Mouse (Mus musculus) C2C12 (cell line): Measurements from ENCODE around the gene Tnrc6c. TPM values are rescaled to one million over a fixed set of nuclear protein-coding genes. Genes with fewer than 3 reads are reported as not detected.

Experiments used
- H3K27me3 ChIP-seq: one replicate; pipeline ENCODE4 v1.6.1; 2011; ENCODE audit not compliant: control insufficient read depth, insufficient read depth, insufficient read length
- H3K36me3 ChIP-seq: one replicate; pipeline ENCODE4 v1.6.1; 2011; ENCODE audit not compliant: control insufficient read depth, insufficient read depth
- H3K4me3 ChIP-seq: one replicate; pipeline ENCODE4 v1.5.1; 2011; ENCODE audit warnings: mild to moderate bottlenecking, control low read depth; ENCODE audit not compliant: poor library complexity, insufficient read depth, severe bottlenecking
- H3K79me2 ChIP-seq: one replicate; pipeline ENCODE4 v1.6.1; 2011; ENCODE audit not compliant: control insufficient read depth, insufficient read depth
- H3K79me3 ChIP-seq: one replicate; pipeline ENCODE4 v1.6.1; 2011; ENCODE audit warnings: low read depth, control low read depth
- H3ac ChIP-seq: one replicate; pipeline ENCODE3; 2011; ENCODE audit warnings: low read depth; ENCODE audit not compliant: control insufficient read depth, insufficient read length
- CEBPB ChIP-seq: IDR thresholded peaks from one replicate; pipeline ENCODE4 v1.6.1; 2011; ENCODE audit warnings: low read depth, mild to moderate bottlenecking, control low read depth, moderate library complexity
- CTCF ChIP-seq: IDR thresholded peaks from one replicate; pipeline ENCODE4 v1.5.1; 2011; ENCODE audit not compliant: control insufficient read depth, insufficient read depth, insufficient read length
- FOSL1 ChIP-seq: IDR thresholded peaks from one replicate; pipeline ENCODE4 v1.8.0; 2011; ENCODE audit warnings: mild to moderate bottlenecking, low read length; ENCODE audit not compliant: poor library complexity, insufficient read depth, severe bottlenecking
- MAX ChIP-seq: IDR thresholded peaks from one replicate; pipeline ENCODE4 v1.6.1; 2011; ENCODE audit warnings: mild to moderate bottlenecking, control low read depth
- MYOD1 ChIP-seq: IDR thresholded peaks from one replicate; pipeline ENCODE4 v1.6.1; 2011; ENCODE audit warnings: low read depth; ENCODE audit not compliant: control insufficient read depth, insufficient read length
- MYOG ChIP-seq: IDR thresholded peaks from one replicate; pipeline ENCODE4 v1.6.1; 2011; ENCODE audit not compliant: control insufficient read depth, insufficient read length; ENCODE audit errors: extremely low read depth
- USF1 ChIP-seq: IDR thresholded peaks from one replicate; pipeline ENCODE4 v1.6.1; 2011; ENCODE audit warnings: low read depth, mild to moderate bottlenecking, control low read depth, moderate library complexity
- polyA plus RNA-seq: library from polyadenylated mRNA; unstranded; fragments of >200 nt; fragmentation: generic; extraction: Trizol; gene quantifications from one replicate; pipeline ENCODE4 v1.2.1, GENCODE M21; 2012; ENCODE audit warnings: missing spikeins

Tnrc6c gene
- polyA plus RNA-seq, 1 experiment = 6.3 TPM

DNA sequence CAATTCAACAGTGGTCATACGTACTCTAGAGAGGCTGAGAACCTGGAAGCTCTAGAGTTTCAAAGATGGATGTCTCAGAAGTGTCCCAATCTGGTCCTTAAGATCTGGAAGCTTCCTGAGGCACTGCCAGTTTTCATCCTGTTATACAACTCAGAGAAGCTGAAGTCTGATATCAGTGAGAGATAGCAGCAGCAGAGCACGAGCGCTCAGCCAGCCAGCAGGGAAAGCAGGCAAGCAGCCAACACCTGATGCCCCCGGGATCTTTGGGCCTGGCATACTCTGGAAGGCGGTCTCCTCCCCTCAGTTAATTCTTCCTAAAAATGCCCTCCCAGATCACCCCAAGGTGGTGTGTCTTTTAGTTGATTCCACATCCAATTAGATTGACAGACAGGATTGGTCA is 13.7 kb downstream of the Tnrc6c start:
- H3K27me3 ChIP-seq = no peaks in the 10 kb centered on the region
- H3ac ChIP-seq = no peak overlapping the region
- no peaks in the 10 kb centered on the region for H3K36me3 ChIP-seq
- H3K79me3 ChIP-seq = peaks cover 75% of the 10 kb centered on the region
- no peak overlapping the region for H3K4me3 ChIP-seq
- H3K79me2 ChIP-seq = peaks cover 98% of the 10 kb centered on the region
- no peak for TF ChIP-seq FOSL1
- no peak for TF ChIP-seq USF1
- no peak for TF ChIP-seq MAX
- TF ChIP-seq MYOG = no peak
- no peak for TF ChIP-seq CTCF
- no peak for TF ChIP-seq CEBPB
- TF ChIP-seq MYOD1 = no peak

DNA sequence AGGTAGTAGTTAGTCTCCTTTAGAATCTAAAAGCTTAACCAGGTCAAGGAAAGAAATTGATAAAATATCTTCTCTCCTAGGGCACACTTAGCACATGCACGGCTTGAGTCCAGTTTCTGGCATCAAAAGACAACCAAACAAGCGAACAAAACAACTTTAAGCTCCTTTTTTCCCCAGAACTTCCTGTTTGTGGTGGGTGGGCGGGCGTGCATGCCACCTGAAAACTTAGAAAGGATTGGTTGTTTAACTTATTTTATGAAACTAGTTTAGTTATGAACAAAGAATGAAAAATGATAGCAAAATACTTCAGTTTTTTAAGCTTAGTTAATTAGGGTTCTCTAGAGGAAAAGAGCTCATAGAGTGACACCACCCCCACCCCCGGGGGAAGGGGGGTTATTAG is 17.5 kb downstream of the Tnrc6c start:
- peaks cover 96% of the 10 kb centered on the region for H3K79me2 ChIP-seq
- no peaks in the 10 kb centered on the region for H3K36me3 ChIP-seq
- no peak overlapping the region for H3K4me3 ChIP-seq
- TF ChIP-seq FOSL1 = no peak
- TF ChIP-seq USF1 = no peak
- H3K79me3 ChIP-seq = peaks cover 53% of the 10 kb centered on the region
- no peaks in the 10 kb centered on the region for H3K27me3 ChIP-seq
- H3ac ChIP-seq = no peak overlapping the region

DNA sequence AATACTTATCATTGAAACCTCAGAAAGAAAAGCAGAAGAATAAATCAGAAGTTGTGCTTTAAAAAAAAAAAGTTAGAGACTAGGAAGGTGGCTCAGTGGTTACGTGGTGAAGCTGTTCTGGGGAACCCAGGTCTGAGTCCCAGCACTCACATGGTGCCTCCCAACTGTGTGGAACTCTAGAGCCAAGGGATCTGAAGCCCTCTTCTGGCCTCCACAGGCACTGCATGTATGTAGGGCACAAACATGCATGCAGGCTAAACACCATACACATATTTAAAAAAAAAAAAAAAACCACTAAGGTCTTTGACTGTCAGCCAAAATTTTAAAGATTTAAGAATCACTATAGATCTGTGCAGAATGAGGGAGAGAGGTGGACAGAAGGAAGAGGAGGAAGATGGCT is 20.4 kb downstream of the Tnrc6c start:
- H3K4me3 ChIP-seq = no peak overlapping the region
- no peaks in the 10 kb centered on the region for H3K36me3 ChIP-seq
- no peak for TF ChIP-seq USF1
- H3ac ChIP-seq = no peak overlapping the region
- H3K27me3 ChIP-seq = no peaks in the 10 kb centered on the region
- peaks cover 95% of the 10 kb centered on the region for H3K79me2 ChIP-seq
- peaks cover 38% of the 10 kb centered on the region for H3K79me3 ChIP-seq

DNA sequence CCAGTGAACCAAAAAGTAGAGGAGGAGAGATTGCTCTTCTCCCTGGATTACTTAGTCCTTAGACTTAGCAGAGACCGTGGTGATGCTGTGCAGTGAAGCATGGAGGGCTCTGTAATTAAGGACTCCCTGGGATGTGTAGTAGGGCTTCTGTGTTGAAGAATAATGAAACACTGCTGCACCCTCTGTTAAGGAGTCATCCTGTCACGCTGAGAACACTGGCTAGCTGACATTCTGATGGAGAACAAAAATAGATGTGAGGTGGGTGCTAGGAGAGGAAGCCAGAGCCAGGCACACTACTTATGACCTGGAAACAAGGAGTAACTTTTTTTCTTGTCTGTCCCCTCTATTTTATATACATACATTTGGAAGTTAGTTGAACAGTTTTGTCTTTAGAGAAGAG is 22.6 kb downstream of the Tnrc6c start:
- Histone ChIP-seq H3K79me3 (peaks cover 30% of the 10 kb centered on the region), H3K79me2 (peaks cover 92% of the 10 kb centered on the region), H3ac (no peak overlapping the region), H3K4me3 (no peak overlapping the region), H3K36me3 (no peaks in the 10 kb centered on the region), H3K27me3 (no peaks in the 10 kb centered on the region)
- TF ChIP-seq USF1 (no peak), MAX (no peak), MYOG (no peak)

DNA sequence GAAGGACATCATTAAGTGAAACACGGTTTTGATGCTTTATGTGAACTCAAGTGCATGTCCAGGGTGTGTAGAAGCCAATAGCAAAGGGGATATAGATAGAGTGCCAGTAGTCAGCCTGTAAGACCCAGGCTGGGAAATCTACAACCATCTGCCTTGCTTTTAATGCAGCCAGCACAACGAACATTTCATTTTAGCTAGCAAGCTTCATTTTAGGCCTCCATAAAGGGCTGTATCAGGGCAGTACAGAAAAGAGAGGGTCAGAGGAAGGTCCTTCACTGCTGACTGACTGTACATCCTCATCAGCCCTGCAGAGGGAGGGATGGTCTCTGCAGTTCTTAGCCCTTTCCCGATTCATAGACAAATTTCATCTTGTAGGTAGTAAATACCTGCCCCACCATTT is 23.0 kb downstream of the Tnrc6c start:
- Histone ChIP-seq H3K36me3 (no peaks in the 10 kb centered on the region), H3ac (no peak overlapping the region), H3K79me3 (peaks cover 30% of the 10 kb centered on the region), H3K27me3 (no peaks in the 10 kb centered on the region), H3K4me3 (no peak overlapping the region), H3K79me2 (peaks cover 92% of the 10 kb centered on the region)
- no peak for TF ChIP-seq MYOG

DNA sequence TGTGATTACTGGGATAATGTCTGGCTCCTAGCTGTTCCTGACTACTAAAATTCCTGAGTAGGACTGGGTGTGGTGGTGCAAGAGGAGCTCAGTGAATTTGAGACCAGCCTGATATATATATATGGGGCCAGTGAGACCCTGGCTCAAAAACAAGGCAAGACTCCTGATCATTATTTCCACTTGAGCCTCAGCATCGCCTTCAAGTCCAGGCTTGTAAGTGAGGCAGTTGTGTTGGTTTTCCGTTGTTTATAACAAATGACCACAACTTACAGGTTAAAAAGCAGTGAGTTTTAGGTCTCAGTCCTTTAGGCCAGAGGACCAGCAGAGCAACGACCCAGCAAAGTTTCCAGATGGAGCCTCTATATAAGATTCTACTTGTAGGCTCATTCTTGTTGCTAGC is 23.5 kb downstream of the Tnrc6c start:
- no peaks in the 10 kb centered on the region for H3K27me3 ChIP-seq
- no peak overlapping the region for H3K4me3 ChIP-seq
- H3ac ChIP-seq = no peak overlapping the region
- no peaks in the 10 kb centered on the region for H3K36me3 ChIP-seq
- TF ChIP-seq CEBPB (no peak), USF1 (no peak), MYOG (no peak), MYOD1 (no peak), MAX (no peak), FOSL1 (no peak), CTCF (no peak)
- peaks cover 28% of the 10 kb centered on the region for H3K79me3 ChIP-seq
- H3K79me2 ChIP-seq = peaks cover 93% of the 10 kb centered on the region

DNA sequence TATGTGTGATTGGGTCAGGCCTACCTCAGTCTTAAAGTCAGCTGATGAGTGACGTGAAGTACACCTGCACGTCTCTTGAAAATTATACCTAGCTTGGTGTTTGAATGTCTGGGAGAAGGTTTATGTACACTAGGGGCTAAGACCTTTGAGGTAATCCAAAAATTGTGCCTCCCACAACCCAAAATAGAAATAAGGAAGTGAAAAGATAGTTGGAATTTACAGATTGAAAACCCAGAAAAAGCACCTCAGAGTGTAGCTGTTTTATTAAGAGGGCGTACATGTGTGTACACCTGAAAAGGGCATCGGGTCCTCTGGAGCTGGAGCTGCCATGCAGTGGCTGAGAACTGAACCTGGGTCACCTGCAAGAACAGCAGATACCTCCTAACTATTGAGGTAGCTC is 24.1 kb downstream of the Tnrc6c start:
- Histone ChIP-seq H3K4me3 (no peak overlapping the region), H3K36me3 (no peaks in the 10 kb centered on the region), H3K79me2 (peaks cover 93% of the 10 kb centered on the region), H3ac (no peak overlapping the region), H3K79me3 (peaks cover 25% of the 10 kb centered on the region), H3K27me3 (no peaks in the 10 kb centered on the region)
- TF ChIP-seq CTCF (no peak), USF1 (no peak), CEBPB (no peak), MYOG (no peak), MYOD1 (no peak), MAX (no peak), FOSL1 (no peak)
